ENCODE assay signal across 24 mouse cellular contexts in genomic region chr2:5805228-5805627, GRCm38 (mm10). TPM values are rescaled to one million over a fixed set of nuclear protein-coding genes. Genes with fewer than 3 reads are reported as not detected.
DNase-seq lines count a peak whose midpoint lies in the region; TF ChIP-seq lines count a peak whose summit lies in the region.
"Had no signal": no experiment of that assay in that cellular context is flagged by ENCODE, and none has a peak within 500 bp of the region (broad histone marks: within the 10 kb centered on the region; RNA-seq: fewer than 3 reads in every experiment).

No protein-coding gene starts in this region.

- H3K9ac ChIP-seq in MEL (ENCODE audit: control insufficient read depth, low read depth, low read length, poor library complexity, severe bottlenecking), result no peak overlapping the region; the same call in 1 of the 2 replicates
- H3K9ac ChIP-seq: embryonic facial prominence, embryonic 13.5 days; embryonic facial prominence, embryonic 15.5 days; forebrain, embryonic 12.5 days had no signal

- TF ChIP-seq CTCF in MEL (IDR thresholded peaks at IDR 0.05 in 2 of 3, conservative IDR thresholded peaks at IDR 0.05 in 1 of 3; ENCODE audit: control insufficient read depth in 1 of 3, insufficient read depth in 1 of 3, low read depth in 2 of 3, low read length in 3 of 3, poor library complexity in 1 of 3, severe bottlenecking in 1 of 3), result no peak

- TF ChIP-seq EP300 in MEL (IDR thresholded peaks at IDR 0.05; ENCODE audit: low read depth in 1 of 2, low read length in 2 of 2), result no peak

- TF ChIP-seq POLR2A in MEL (IDR thresholded peaks at IDR 0.05; ENCODE audit: control insufficient read depth in 1 of 2, insufficient read depth in 1 of 2, low read depth in 1 of 2, low read length in 2 of 2, poor library complexity in 1 of 2), result no peak; a peak in 1 of 4 replicates

- H3K36me3 ChIP-seq in MEL (ENCODE audit: control insufficient read depth in 1 of 2, insufficient read depth in 2 of 2, low read length in 2 of 2), result peaks cover 0 to 60% of the 10 kb centered on the region in 2 experiments; a peak in 3 of 4 replicates

- H3K79me2 ChIP-seq in MEL (ENCODE audit: control insufficient read depth, insufficient read depth, low read length, poor library complexity), result no peaks in the 10 kb centered on the region

- H3K4me1 ChIP-seq in MEL (ENCODE audit: control insufficient read depth in 1 of 2, insufficient read depth in 2 of 2, low read length in 2 of 2), result peaks cover 24 to 42% of the 10 kb centered on the region in 2 experiments
- H3K4me1 ChIP-seq: embryonic facial prominence, embryonic 13.5 days; forebrain, embryonic 10.5 days; forebrain, embryonic 12.5 days had no signal

- DNase-seq in heart, adult 11 months, result peak; percentile 41
- no peak for DNase-seq in heart, adult 8-10 months (ENCODE audit: low spot score)
- DNase-seq in A20 (ENCODE audit: low read depth, low spot score) (peak; percentile 82), MEL (ENCODE audit: low read depth, low spot score) (no peak)
- peak; percentile 16 for DNase-seq in brain, adult 2 months (ENCODE audit: low read depth, low spot score)
- no peak for DNase-seq in layer of hippocampus, adult 18-20 months (ENCODE audit: low spot score in 2 of 2)
- DNase-seq in Muller cell, postnatal 12 days (ENCODE audit: inconsistent ontology term), result no peak
- DNase-seq in frontal cortex, postnatal 25 days (ENCODE audit: low spot score in 2 of 2), result no peak
- DNase-seq: adrenal gland, postnatal 10 days; adrenal gland, postnatal 25 days; cerebellum, adult 11 months; cerebellum, adult 18-20 months; cerebellum, adult 8-10 months; cerebellum, adult 9-11 months; cerebellum, postnatal 14 days; cerebellum, postnatal 36 days; embryo, embryonic 11 days had no signal

- peak overlapping the region; percentile 86 for H3K27ac ChIP-seq in MEL (ENCODE audit: control insufficient read depth, low read depth, low read length)
- H3K27ac ChIP-seq: embryonic facial prominence, embryonic 13.5 days; embryonic facial prominence, embryonic 15.5 days; forebrain, embryonic 10.5 days; forebrain, embryonic 12.5 days had no signal

- TF ChIP-seq RAD21 in MEL (IDR thresholded peaks at IDR 0.05; ENCODE audit: low read depth, low read length), result no peak

- H3K9me3 ChIP-seq in MEL (replicated peaks; ENCODE audit: insufficient read depth, low read length), result no peaks in the 10 kb centered on the region
- H3K9me3 ChIP-seq: embryonic facial prominence, embryonic 13.5 days; embryonic facial prominence, embryonic 15.5 days; forebrain, embryonic 10.5 days; forebrain, embryonic 12.5 days; G1E had no signal

- no peak overlapping the region for H3K4me3 ChIP-seq in MEL (ENCODE audit: control insufficient read depth in 1 of 2, insufficient read depth in 1 of 2, low read depth in 2 of 2, low read length in 2 of 2)
- H3K4me3 ChIP-seq: embryonic facial prominence, embryonic 13.5 days; embryonic facial prominence, embryonic 15.5 days; erythroblast, embryonic 14.5 days; forebrain, embryonic 10.5 days; forebrain, embryonic 12.5 days had no signal

- no peaks in the 10 kb centered on the region for H3K27me3 ChIP-seq in MEL (ENCODE audit: control insufficient read depth in 1 of 2, insufficient read depth in 2 of 2, low read length in 2 of 2)
- H3K27me3 ChIP-seq: embryonic facial prominence, embryonic 13.5 days; embryonic facial prominence, embryonic 15.5 days; forebrain, embryonic 12.5 days; Patski had no signal

TF ChIP-seq in MEL, 35 proteins besides CTCF, POLR2A, EP300 and RAD21:
- TF ChIP-seq MAFK (IDR thresholded peaks at IDR 0.05; ENCODE audit: borderline replicate concordance, low read depth, low read length), result no peak
- TF ChIP-seq TBP (IDR thresholded peaks at IDR 0.05; ENCODE audit: low read depth, low read length), result no peak
- TF ChIP-seq ETS1 (IDR thresholded peaks at IDR 0.05; ENCODE audit: low read depth, low read length), result no peak
- TF ChIP-seq MAZ (IDR thresholded peaks at IDR 0.05; ENCODE audit: low read depth, low read length), result no peak
TF ChIP-seq in MEL: peak in this region for 0.

RNA-seq across cellular contexts. Expression of gene Nudt5, which starts 39.6 kb away (rescaled TPM):
- 10 to 100 TPM; 10.5 to 13.6 (median 11.3) TPM for total RNA-seq in heart, adult 8-10 months (2022)
- total RNA-seq in MEL (2012; rRNA removed), result 82.1 and 100 TPM in 2 replicates
- polyA plus RNA-seq in MEL (2012; ENCODE audit: insufficient read depth in 1 of 2, insufficient read length in 2 of 2, low read depth in 1 of 2, low replicate concordance in 2 of 2, missing spikeins in 1 of 2), result 100 to 1,000 TPM in 1 of 2 experiments, not detected in 1; 141 TPM
- 10 to 100 TPM; 22.2 to 25.5 TPM for total RNA-seq in layer of hippocampus, adult 18-20 months (2021)

RNA-seq across cellular contexts. Expression of gene Cdc123, which starts 39.7 kb away (rescaled TPM):
- 10 to 100 TPM; 77.9 to 91.8 (median 85.9) TPM for total RNA-seq in heart, adult 8-10 months (2022)
- 190 and 192 TPM in 2 replicates for total RNA-seq in MEL (2012; rRNA removed)
- 100 to 1,000 TPM; 338 to 770 TPM for polyA plus RNA-seq in MEL (2012; ENCODE audit: insufficient read depth in 1 of 2, insufficient read length in 2 of 2, low read depth in 1 of 2, low replicate concordance in 2 of 2, missing spikeins in 1 of 2)
- 100 to 1,000 TPM; 133 to 149 TPM for total RNA-seq in layer of hippocampus, adult 18-20 months (2021)

RNA-seq across cellular contexts. Expression of gene Gm13199, which starts 57.5 kb away (rescaled TPM):
- under 1 TPM in 1 of 4 experiments, not detected in 3; 0.50 TPM for total RNA-seq in heart, adult 8-10 months (2022)
- 0.35 and 0.39 TPM in 2 replicates for total RNA-seq in MEL (2012; rRNA removed)
- 1 to 10 TPM in 1 of 2 experiments, not detected in 1; 4.8 TPM for polyA plus RNA-seq in MEL (2012; ENCODE audit: insufficient read depth in 1 of 2, insufficient read length in 2 of 2, low read depth in 1 of 2, low replicate concordance in 2 of 2, missing spikeins in 1 of 2)
- total RNA-seq in layer of hippocampus, adult 18-20 months (2021), result under 1 TPM; 0.66 to 0.89 TPM
- polyA plus RNA-seq: erythroblast, embryonic 14.5 days; G1E had no signal

Comparison
In these comparisons a context has a peak if more than half of its experiments do, and no peak if none do; other contexts are left out.
1. DNase-seq: peak in heart, adult 11 months (single experiment), A20 (single experiment) and brain, adult 2 months (single experiment); none in heart, adult 8-10 months (single experiment), MEL (single experiment), layer of hippocampus, adult 18-20 months (0 of 2), Muller cell, postnatal 12 days (single experiment) and frontal cortex, postnatal 25 days (0 of 2).